Mouse (Mus musculus) ovary, adult 10 weeks (tissue): ENCODE data around the gene Nkx2-4. TPM values are rescaled to one million over a fixed set of nuclear protein-coding genes. Genes with fewer than 3 reads are reported as not detected.

Source experiments
- polyA plus RNA-seq: library from polyadenylated mRNA; stranded (reverse); fragments of 350-450 nt; fragmentation: Illumina TruSeq; extraction: RNeasy Lipid Tissue Mini Kit (QIAGEN cat#74804); gene quantifications from one replicate; pipeline ENCODE4 v1.2.3, GENCODE M21; 2014

Nkx2-4 gene
- not detected for polyA plus RNA-seq

GRCm38 (mm10) chr2:147085072-147085870, at the start of gene Nkx2-4:
Gene Nkx2-4, minus strand, starts transcription at chr2:147085445.

Other genes starting within 250 kb of the Nkx2-4 start
- 82.7 TPM for gene Kiz, start 229.6 kb downstream of the Nkx2-4 start, polyA plus RNA-seq
- 284 TPM for gene Xrn2, start 72.4 kb downstream of the Nkx2-4 start, polyA plus RNA-seq
- gene Nkx2-2, start 108.8 kb upstream of the Nkx2-4 start, polyA plus RNA-seq, result not detected